ENCODE assay signal across 11 mouse cellular contexts in the genomic region with DNA sequence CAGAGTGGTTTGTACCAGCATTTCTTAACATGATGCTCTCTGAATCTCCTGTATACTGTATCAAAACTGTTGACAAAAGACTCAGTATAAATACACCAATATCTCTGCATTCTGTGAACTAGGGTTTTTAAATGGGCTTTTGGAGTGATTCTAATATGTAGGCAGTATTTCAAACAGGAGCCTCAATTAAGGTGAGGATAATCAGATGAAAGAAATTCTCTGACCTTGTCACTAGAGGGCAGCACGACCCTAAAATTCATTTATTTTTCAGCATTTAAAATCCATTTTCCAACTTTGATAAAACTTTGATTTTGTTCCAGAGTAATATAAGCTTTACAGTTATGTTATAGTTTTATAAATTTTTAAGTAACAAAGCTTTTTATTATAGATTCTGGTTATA.
DNase-seq lines count a peak whose midpoint lies in the region; ATAC-seq lines count a peak whose summit lies in the region.
"Had no signal": no experiment of that assay in that cellular context is flagged by ENCODE, and none has a peak within 500 bp of the region (broad histone marks: within the 10 kb centered on the region; RNA-seq: fewer than 3 reads in every experiment).

No protein-coding gene starts in this region.

- H3K4me2 ChIP-seq in heart, embryonic 12.5 days: no peak overlapping the region
- H3K4me2 ChIP-seq in embryonic facial prominence, embryonic 14.5 days (ENCODE audit: low read depth, low read length): no peak overlapping the region
- H3K4me2 ChIP-seq: hindbrain, embryonic 15.5 days; limb, embryonic 12.5 days; neural tube, embryonic 13.5 days had no signal

- DNase-seq in heart, postnatal 4 days: peak; percentile 10
- DNase-seq in right cerebral cortex, postnatal 4 days: peak; percentile 23
- no peak for DNase-seq in right cerebral cortex, adult 18-20 months
- peak; percentile 22 for DNase-seq in embryonic facial prominence, embryonic 14.5 days (ENCODE audit: low spot score)
- no peak for DNase-seq in thymus, postnatal 25 days
- DNase-seq in urinary bladder, adult 2 months (ENCODE audit: low spot score): no peak

- H3K27me3 ChIP-seq in heart, embryonic 12.5 days (replicated peaks): no peaks in the 10 kb centered on the region
- H3K27me3 ChIP-seq in embryonic facial prominence, embryonic 14.5 days (replicated peaks; ENCODE audit: control insufficient read depth, insufficient read depth, low read length): no peaks in the 10 kb centered on the region
- H3K27me3 ChIP-seq: hindbrain, embryonic 15.5 days; limb, embryonic 12.5 days; neural tube, embryonic 13.5 days had no signal

- H3K4me3 ChIP-seq in heart, embryonic 12.5 days: no peak overlapping the region
- H3K4me3 ChIP-seq in embryonic facial prominence, embryonic 14.5 days (ENCODE audit: low read depth, low read length): no peak overlapping the region
- H3K4me3 ChIP-seq: hindbrain, embryonic 15.5 days; limb, embryonic 12.5 days; neural tube, embryonic 13.5 days had no signal

- H3K9ac ChIP-seq in heart, embryonic 12.5 days: no peak overlapping the region
- H3K9ac ChIP-seq in embryonic facial prominence, embryonic 14.5 days (ENCODE audit: low read depth, low read length): no peak overlapping the region
- H3K9ac ChIP-seq: hindbrain, embryonic 15.5 days; limb, embryonic 12.5 days; neural tube, embryonic 13.5 days had no signal

- no peak overlapping the region for H3K27ac ChIP-seq in heart, embryonic 12.5 days (ENCODE audit: poor library complexity, severe bottlenecking)
- no peak overlapping the region for H3K27ac ChIP-seq in embryonic facial prominence, embryonic 14.5 days (replicated peaks; ENCODE audit: low read depth, low read length)
- H3K27ac ChIP-seq: hindbrain, embryonic 15.5 days; limb, embryonic 12.5 days; neural tube, embryonic 13.5 days had no signal

- H3K4me1 ChIP-seq in heart, embryonic 12.5 days (replicated peaks): no peaks in the 10 kb centered on the region
- no peaks in the 10 kb centered on the region for H3K4me1 ChIP-seq in embryonic facial prominence, embryonic 14.5 days (ENCODE audit: control insufficient read depth, insufficient read depth, low read length)
- H3K4me1 ChIP-seq: hindbrain, embryonic 15.5 days; limb, embryonic 12.5 days; neural tube, embryonic 13.5 days had no signal

- WGBS in heart, embryonic 12.5 days: 0% methylated on average over 1 of the region's 1 CpGs
- 0% methylated on average over 1 of the region's 1 CpGs for WGBS in embryonic facial prominence, embryonic 14.5 days

- H3K9me3 ChIP-seq in heart, embryonic 12.5 days (replicated peaks): no peaks in the 10 kb centered on the region
- H3K9me3 ChIP-seq in embryonic facial prominence, embryonic 14.5 days (ENCODE audit: control insufficient read depth, low read length): no peaks in the 10 kb centered on the region
- H3K9me3 ChIP-seq: hindbrain, embryonic 15.5 days; limb, embryonic 12.5 days; neural tube, embryonic 13.5 days had no signal

- H3K36me3 ChIP-seq in heart, embryonic 12.5 days: no peaks in the 10 kb centered on the region
- no peaks in the 10 kb centered on the region for H3K36me3 ChIP-seq in embryonic facial prominence, embryonic 14.5 days (ENCODE audit: control insufficient read depth, insufficient read depth, low read length)
- H3K36me3 ChIP-seq: hindbrain, embryonic 15.5 days; limb, embryonic 12.5 days; neural tube, embryonic 13.5 days had no signal

- no peak for ATAC-seq in heart, embryonic 12.5 days (ENCODE audit: insufficient number of reproducible peaks, low FRiP score)
- no peak for ATAC-seq in embryonic facial prominence, embryonic 14.5 days (ENCODE audit: low read depth)
- ATAC-seq in monocyte, adult 5-6 weeks (replicated peaks; ENCODE audit: insufficient number of reproducible peaks, low FRiP score, low TSS enrichment, poor library complexity, severe bottlenecking): no peak

Comparison
In these comparisons a context has a peak if more than half of its experiments do, and no peak if none do; other contexts are left out.
1. DNase-seq: peak in heart, postnatal 4 days (single experiment), right cerebral cortex, postnatal 4 days (single experiment) and embryonic facial prominence, embryonic 14.5 days (single experiment); none in right cerebral cortex, adult 18-20 months (single experiment), thymus, postnatal 25 days (single experiment) and urinary bladder, adult 2 months (single experiment).